Mouse (Mus musculus): ENCODE data around the gene Mfsd10. TPM values are rescaled to one million over a fixed set of nuclear protein-coding genes. Genes with fewer than 3 reads are reported as not detected.
A peak's percentile ranks its signal among the peaks of the same experiment; 100 is the strongest.

The Mfsd10 gene
- polyA plus RNA-seq (2014; fragmentation: Nextera tagmentation; extraction: Ambion mirVana): 103 TPM in 2 replicates

GRCm38 (mm10) chr5:34636481-34637287 is at the start of gene Mfsd10:
Gene Mfsd10 (minus strand): TSS chr5:34637212.
- ATAC-seq (ENCODE audit: insufficient number of reproducible peaks, low FRiP score, low TSS enrichment, low read depth) (peak; percentile 79), DNase-seq (ENCODE audit: low spot score) (peak; percentile 84)
- H3K36me3 ChIP-seq (ENCODE audit: control insufficient read depth, insufficient read depth, low read length): peaks cover 15% of the 10 kb centered on the region; the same call in 1 of the 2 replicates
- H3K27me3 ChIP-seq (ENCODE audit: control insufficient read depth, insufficient read depth, low read length): no peaks in the 10 kb centered on the region
- H3K4me3 ChIP-seq (ENCODE audit: low read depth, low read length): peak within 1 kb of the TSS; percentile 58
- WGBS: under 1% methylated on average over 48 of the region's 48 CpGs
- peak within 1 kb of the TSS; percentile 89 for H3K4me2 ChIP-seq (ENCODE audit: low read depth, severe bottlenecking)
- H3K4me1 ChIP-seq (ENCODE audit: control insufficient read depth, insufficient read depth, low read length): peaks cover 7% of the 10 kb centered on the region
- no peaks in the 10 kb centered on the region for H3K9me3 ChIP-seq (ENCODE audit: control insufficient read depth, low read length)
- H3K27ac ChIP-seq (replicated peaks; ENCODE audit: low read depth, low read length): peak within 1 kb of the TSS; percentile 63
- peak within 1 kb of the TSS; percentile 77 for H3K9ac ChIP-seq (ENCODE audit: low read length)

GRCm38 (mm10) chr5:34670280-34670679 is 33.3 kb upstream of the Mfsd10 start:
- ATAC-seq (ENCODE audit: insufficient number of reproducible peaks, low FRiP score, low TSS enrichment, low read depth): no peak
- 76% methylated on average over 4 of the region's 4 CpGs for WGBS
- H3K27me3 ChIP-seq (ENCODE audit: control insufficient read depth, insufficient read depth, low read length): no peaks in the 10 kb centered on the region

GRCm38 (mm10) chr5:34669493-34669892 is 32.5 kb upstream of the Mfsd10 start:
- no peak overlapping the region for H3K9ac ChIP-seq (ENCODE audit: low read length)
- no peaks in the 10 kb centered on the region for H3K4me1 ChIP-seq (ENCODE audit: control insufficient read depth, insufficient read depth, low read length)
- no peaks in the 10 kb centered on the region for H3K9me3 ChIP-seq (ENCODE audit: control insufficient read depth, low read length)
- WGBS: 78% methylated on average over 2 of the region's 2 CpGs
- no peak overlapping the region for H3K4me2 ChIP-seq (ENCODE audit: low read depth, severe bottlenecking)
- no peaks in the 10 kb centered on the region for H3K27me3 ChIP-seq (ENCODE audit: control insufficient read depth, insufficient read depth, low read length)
- H3K36me3 ChIP-seq (ENCODE audit: control insufficient read depth, insufficient read depth, low read length): no peaks in the 10 kb centered on the region
- no peak overlapping the region for H3K4me3 ChIP-seq (ENCODE audit: low read depth, low read length)
- DNase-seq (ENCODE audit: low spot score) (no peak), ATAC-seq (ENCODE audit: insufficient number of reproducible peaks, low FRiP score, low TSS enrichment, low read depth) (no peak)
- no peak overlapping the region for H3K27ac ChIP-seq (replicated peaks; ENCODE audit: low read depth, low read length)

More at GRCm38 (mm10) chr5:34670280-34670679, 33.3 kb upstream of the Mfsd10 start:
- Histone ChIP-seq H3K27ac (replicated peaks; ENCODE audit: low read depth, low read length) (no peak overlapping the region), H3K4me3 (ENCODE audit: low read depth, low read length) (no peak overlapping the region), H3K4me2 (ENCODE audit: low read depth, severe bottlenecking) (no peak overlapping the region), H3K9ac (ENCODE audit: low read length) (no peak overlapping the region), H3K36me3 (ENCODE audit: control insufficient read depth, insufficient read depth, low read length) (no peaks in the 10 kb centered on the region), H3K4me1 (ENCODE audit: control insufficient read depth, insufficient read depth, low read length) (no peaks in the 10 kb centered on the region), H3K9me3 (ENCODE audit: control insufficient read depth, low read length) (no peaks in the 10 kb centered on the region)
- no peak for DNase-seq (ENCODE audit: low spot score)

GRCm38 (mm10) chr5:34663231-34663630 is 26.2 kb upstream of the Mfsd10 start:
- 97% methylated on average over 2 of the region's 2 CpGs for WGBS

GRCm38 (mm10) chr5:34661909-34662308 is 24.9 kb upstream of the Mfsd10 start:
- H3K4me1 ChIP-seq (ENCODE audit: control insufficient read depth, insufficient read depth, low read length): peaks cover 2% of the 10 kb centered on the region; the same call in 1 of the 2 replicates
- peaks cover 2% of the 10 kb centered on the region; the same call in 1 of the 2 replicates for H3K27me3 ChIP-seq (ENCODE audit: control insufficient read depth, insufficient read depth, low read length)
- H3K4me3 ChIP-seq (ENCODE audit: low read depth, low read length): no peak overlapping the region
- H3K9ac ChIP-seq (ENCODE audit: low read length): no peak overlapping the region
- H3K27ac ChIP-seq (replicated peaks; ENCODE audit: low read depth, low read length): no peak overlapping the region
- WGBS: 77% methylated on average over 4 of the region's 4 CpGs
- no peaks in the 10 kb centered on the region for H3K9me3 ChIP-seq (ENCODE audit: control insufficient read depth, low read length)
- H3K4me2 ChIP-seq (ENCODE audit: low read depth, severe bottlenecking): no peak overlapping the region
- no peak for DNase-seq (ENCODE audit: low spot score)
- no peak for ATAC-seq (ENCODE audit: insufficient number of reproducible peaks, low FRiP score, low TSS enrichment, low read depth)
- H3K36me3 ChIP-seq (ENCODE audit: control insufficient read depth, insufficient read depth, low read length): no peaks in the 10 kb centered on the region

More at GRCm38 (mm10) chr5:34663231-34663630, 26.2 kb upstream of the Mfsd10 start:
- Histone ChIP-seq H3K36me3 (ENCODE audit: control insufficient read depth, insufficient read depth, low read length) (no peaks in the 10 kb centered on the region), H3K9ac (ENCODE audit: low read length) (no peak overlapping the region), H3K4me2 (ENCODE audit: low read depth, severe bottlenecking) (no peak overlapping the region), H3K4me3 (ENCODE audit: low read depth, low read length) (no peak overlapping the region), H3K9me3 (ENCODE audit: control insufficient read depth, low read length) (no peaks in the 10 kb centered on the region), H3K4me1 (ENCODE audit: control insufficient read depth, insufficient read depth, low read length) (peaks cover 2% of the 10 kb centered on the region; the same call in 1 of the 2 replicates), H3K27me3 (ENCODE audit: control insufficient read depth, insufficient read depth, low read length) (peaks cover 2% of the 10 kb centered on the region; the same call in 1 of the 2 replicates), H3K27ac (replicated peaks; ENCODE audit: low read depth, low read length) (no peak overlapping the region)
- DNase-seq (ENCODE audit: low spot score) (no peak), ATAC-seq (ENCODE audit: insufficient number of reproducible peaks, low FRiP score, low TSS enrichment, low read depth) (no peak)

- WGBS: under 1% methylated on average over 57 of the region's 57 CpGs
- H3K4me1 ChIP-seq (ENCODE audit: control insufficient read depth, insufficient read depth, low read length): peaks cover 2% of the 10 kb centered on the region; the same call in 1 of the 2 replicates
- peaks cover 2% of the 10 kb centered on the region; the same call in 1 of the 2 replicates for H3K36me3 ChIP-seq (ENCODE audit: control insufficient read depth, insufficient read depth, low read length)
- peak overlapping the region; percentile 78 for H3K4me3 ChIP-seq (ENCODE audit: low read depth, low read length)
- ATAC-seq (ENCODE audit: insufficient number of reproducible peaks, low FRiP score, low TSS enrichment, low read depth): no peak
- H3K27ac ChIP-seq (replicated peaks; ENCODE audit: low read depth, low read length): peak overlapping the region; percentile 51; the same call in 1 of the 2 replicates
- H3K9ac ChIP-seq (ENCODE audit: low read length): peak overlapping the region; percentile 67
- no peaks in the 10 kb centered on the region for H3K9me3 ChIP-seq (ENCODE audit: control insufficient read depth, low read length)
- H3K4me2 ChIP-seq (ENCODE audit: low read depth, severe bottlenecking): peak overlapping the region; percentile 54
- H3K27me3 ChIP-seq (ENCODE audit: control insufficient read depth, insufficient read depth, low read length): peaks cover 2% of the 10 kb centered on the region; the same call in 1 of the 2 replicates
- DNase-seq (ENCODE audit: low spot score): no peak
Measured at GRCm38 (mm10) chr5:34660591-34661130, 23.6 kb upstream of the Mfsd10 start.

- DNase-seq (ENCODE audit: low spot score) (peak; percentile 100), ATAC-seq (ENCODE audit: insufficient number of reproducible peaks, low FRiP score, low TSS enrichment, low read depth) (peak; percentile 100)
- Histone ChIP-seq H3K27me3 (ENCODE audit: control insufficient read depth, insufficient read depth, low read length) (peaks cover 2% of the 10 kb centered on the region; the same call in 1 of the 2 replicates), H3K9me3 (ENCODE audit: control insufficient read depth, low read length) (no peaks in the 10 kb centered on the region), H3K4me3 (ENCODE audit: low read depth, low read length) (peak within 1 kb of the TSS; percentile 78), H3K4me2 (ENCODE audit: low read depth, severe bottlenecking) (peak within 1 kb of the TSS; percentile 54), H3K36me3 (ENCODE audit: control insufficient read depth, insufficient read depth, low read length) (peaks cover 4% of the 10 kb centered on the region), H3K9ac (ENCODE audit: low read length) (peak within 1 kb of the TSS; percentile 74), H3K4me1 (ENCODE audit: control insufficient read depth, insufficient read depth, low read length) (peaks cover 2% of the 10 kb centered on the region; the same call in 1 of the 2 replicates), H3K27ac (replicated peaks; ENCODE audit: low read depth, low read length) (peak within 1 kb of the TSS; percentile 51; the same call in 1 of the 2 replicates)
- WGBS: under 1% methylated on average over 60 of the region's 60 CpGs
Measured at GRCm38 (mm10) chr5:34659686-34660590, 22.9 kb upstream of the Mfsd10 start, which contains the start of the genes Nop14 and Grk4. Gene Nop14 (minus strand): TSS chr5:34660148. Gene Grk4 (plus strand): TSS chr5:34660379.

Measured in limb, embryonic 11.5 days (tissue).